Mouse (Mus musculus) CH12.LX (cell line): ENCODE results near the gene Abtb1.

Experiments used
- CHD1 ChIP-seq: IDR thresholded peaks from 2 replicates; pipeline ENCODE4 v1.6.1; 2012; ENCODE audit warnings: low read depth, low read length, improper control_type of control experiment, inconsistent platforms
- TCF12 ChIP-seq: IDR thresholded peaks from 2 replicates; pipeline ENCODE4 v1.6.1; 2014; ENCODE audit warnings: low read depth, mild to moderate bottlenecking, inconsistent platforms, low read length, improper control_type of control experiment

- no peak for TF ChIP-seq TCF12
- TF ChIP-seq CHD1 = no peak
Observed at GRCm38 (mm10) chr6:88787496-88787895, 54.3 kb downstream of the Abtb1 start.
